Mouse (Mus musculus) ES-E14 (cell line): ENCODE measurements around the gene Psme2.

Experiments used
- CHD2 ChIP-seq: IDR thresholded peaks from 2 replicates; pipeline ENCODE4 v1.6.1; 2014; ENCODE audit warnings: mild to moderate bottlenecking, low read depth, low read length, inconsistent platforms
- ZNF384 ChIP-seq: IDR thresholded peaks from 2 replicates; pipeline ENCODE4 v1.6.1; 2012; ENCODE audit warnings: low read depth, low read length, inconsistent platforms

DNA sequence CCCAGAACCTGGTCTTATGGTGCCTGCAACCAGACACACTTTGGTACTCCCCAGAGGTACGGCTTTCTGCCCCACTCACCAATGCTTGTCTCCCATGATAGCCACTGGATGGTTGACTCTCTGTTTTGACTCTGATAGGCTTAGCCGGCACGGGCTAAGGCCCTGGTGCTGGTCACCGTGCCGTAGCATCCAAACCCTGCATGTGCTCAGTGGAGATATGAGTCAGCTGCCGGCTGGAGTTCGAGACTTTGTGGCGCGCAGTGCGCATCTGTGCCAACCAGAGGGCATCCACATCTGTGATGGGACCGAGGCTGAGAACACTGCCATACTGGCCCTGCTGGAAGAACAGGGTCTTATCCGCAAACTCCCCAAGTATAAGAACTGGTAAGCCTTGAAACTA lies 48.6 kb downstream of the Psme2 start:
- TF ChIP-seq ZNF384 (no peak), CHD2 (no peak)
